Mouse (Mus musculus) layer of hippocampus, adult 18-20 months (tissue): ENCODE results near the gene Pcyt2. TPM values are rescaled to one million over a fixed set of nuclear protein-coding genes. Genes with fewer than 3 reads are reported as not detected.

Source experiments
- DNase-seq, 2 experiments: peaks; one replicate each; pipeline ENCODE4 v3.0.0; 2022; ENCODE audit warnings: low spot score in 2 of 2
- total RNA-seq, 2 experiments: library from RNA; stranded (reverse); gene quantifications; 2 replicates each; pipeline ENCODE4 v1.2.3; 2021

Pcyt2 gene
- total RNA-seq, 2 experiments from 2014 or later = 118 to 128 TPM

- DNase-seq = peak; percentile 89 to 96
Observed at GRCm38 (mm10) chr11:120633520-120634343, 16.0 kb upstream of the Pcyt2 start, which contains the start of gene Mafg. Gene Mafg (minus strand): TSS chr11:120633600.

GRCm38 (mm10) chr11:120632559-120633519, 15.1 kb upstream of the Pcyt2 start:
- DNase-seq = peak in 1 of 2 experiments; percentile 50

GRCm38 (mm10) chr11:120631726-120632448, 14.2 kb upstream of the Pcyt2 start:
- no peak for DNase-seq

- no peak for DNase-seq
Observed at GRCm38 (mm10) chr11:120630881-120631725, 13.4 kb upstream of the Pcyt2 start.

GRCm38 (mm10) chr11:120630401-120630871, 12.7 kb upstream of the Pcyt2 start:
- no peak for DNase-seq

GRCm38 (mm10) chr11:120629911-120630310, 12.2 kb upstream of the Pcyt2 start:
- no peak for DNase-seq

- peak in 1 of 2 experiments; percentile 41 for DNase-seq
Observed at GRCm38 (mm10) chr11:120629341-120629730, 11.6 kb upstream of the Pcyt2 start.

- DNase-seq = no peak
Observed at GRCm38 (mm10) chr11:120628601-120629340, 11.0 kb upstream of the Pcyt2 start.

GRCm38 (mm10) chr11:120627468-120628300, 9.9 kb upstream of the Pcyt2 start:
- no peak for DNase-seq

GRCm38 (mm10) chr11:120626785-120627467, 9.2 kb upstream of the Pcyt2 start:
- DNase-seq = no peak

GRCm38 (mm10) chr11:120625152-120625775, 7.5 kb upstream of the Pcyt2 start, which contains the start of gene Sirt7:
Gene Sirt7 (minus strand): TSS chr11:120625240.
- DNase-seq = no peak

- DNase-seq = peak; percentile 74 to 91
Observed at GRCm38 (mm10) chr11:120624680-120625111, 7.0 kb upstream of the Pcyt2 start.

GRCm38 (mm10) chr11:120623961-120624679, 6.4 kb upstream of the Pcyt2 start:
- peak in 1 of 2 experiments; percentile 72 for DNase-seq

GRCm38 (mm10) chr11:120622805-120623204, 5.1 kb upstream of the Pcyt2 start:
- no peak for DNase-seq

- DNase-seq = no peak
Observed at GRCm38 (mm10) chr11:120620195-120620594, 2.5 kb upstream of the Pcyt2 start.
